Mouse (Mus musculus) retina, embryonic 14.5 days (tissue): Measurements from ENCODE around the gene Txnrd1.
A peak's percentile ranks its signal among the peaks of the same experiment; 100 is the strongest.

Experiments
- DNase-seq: peaks from one replicate; pipeline ENCODE4 v3.0.0-alpha.2; 2015; ENCODE audit warnings: low spot score

The Txnrd1 gene

GRCm38 (mm10) chr10:82817936-82818335, 15.8 kb upstream of the Txnrd1 start:
- no peak for DNase-seq

GRCm38 (mm10) chr10:82818661-82819060, 15.1 kb upstream of the Txnrd1 start:
- DNase-seq: no peak

- no peak for DNase-seq
Measured at GRCm38 (mm10) chr10:82823108-82823778, 10.5 kb upstream of the Txnrd1 start.

GRCm38 (mm10) chr10:82823779-82824177, 10.0 kb upstream of the Txnrd1 start:
- DNase-seq: no peak

- DNase-seq: no peak
Measured at GRCm38 (mm10) chr10:82824541-82824940, 9.2 kb upstream of the Txnrd1 start.

- peak; percentile 31 for DNase-seq
Measured at GRCm38 (mm10) chr10:82826516-82826915, 7.2 kb upstream of the Txnrd1 start.

- DNase-seq: no peak
Measured at GRCm38 (mm10) chr10:82835898-82836297, 2.1 kb downstream of the Txnrd1 start.

GRCm38 (mm10) chr10:82838390-82838789, 4.6 kb downstream of the Txnrd1 start:
- no peak for DNase-seq

- no peak for DNase-seq
Measured at GRCm38 (mm10) chr10:82844090-82844489, 10.3 kb downstream of the Txnrd1 start.

GRCm38 (mm10) chr10:82844731-82845130, 11.0 kb downstream of the Txnrd1 start:
- DNase-seq: no peak

- no peak for DNase-seq
Measured at GRCm38 (mm10) chr10:82847821-82848459, 14.2 kb downstream of the Txnrd1 start.

GRCm38 (mm10) chr10:82849686-82850353, 16.1 kb downstream of the Txnrd1 start:
- no peak for DNase-seq

GRCm38 (mm10) chr10:82850354-82850752, 16.6 kb downstream of the Txnrd1 start:
- DNase-seq: no peak

GRCm38 (mm10) chr10:82851751-82852150, 18.0 kb downstream of the Txnrd1 start:
- no peak for DNase-seq

GRCm38 (mm10) chr10:82858032-82858680, 24.4 kb downstream of the Txnrd1 start:
- no peak for DNase-seq

- DNase-seq: peak; percentile 87
Measured at GRCm38 (mm10) chr10:82858691-82859532, 25.2 kb downstream of the Txnrd1 start.

- peak; percentile 65 for DNase-seq
Measured at GRCm38 (mm10) chr10:82859533-82859915, 25.8 kb downstream of the Txnrd1 start.

- DNase-seq: peak; percentile 77
Measured at GRCm38 (mm10) chr10:82860181-82860928, 26.6 kb downstream of the Txnrd1 start.

GRCm38 (mm10) chr10:82860929-82861315, 27.2 kb downstream of the Txnrd1 start:
- no peak for DNase-seq

- no peak for DNase-seq
Measured at GRCm38 (mm10) chr10:82863106-82863680, 29.4 kb downstream of the Txnrd1 start.

GRCm38 (mm10) chr10:82863827-82864226, 30.1 kb downstream of the Txnrd1 start:
- no peak for DNase-seq
